Mouse (Mus musculus): ENCODE measurements around the gene Adamts17. TPM values are rescaled to one million over a fixed set of nuclear protein-coding genes. Genes with fewer than 3 reads are reported as not detected.
A peak's percentile ranks its signal among the peaks of the same experiment; 100 is the strongest.

The Adamts17 gene
- total RNA-seq, 2 experiments from 2014 or later, result 9.8 to 15.0 TPM

DNA sequence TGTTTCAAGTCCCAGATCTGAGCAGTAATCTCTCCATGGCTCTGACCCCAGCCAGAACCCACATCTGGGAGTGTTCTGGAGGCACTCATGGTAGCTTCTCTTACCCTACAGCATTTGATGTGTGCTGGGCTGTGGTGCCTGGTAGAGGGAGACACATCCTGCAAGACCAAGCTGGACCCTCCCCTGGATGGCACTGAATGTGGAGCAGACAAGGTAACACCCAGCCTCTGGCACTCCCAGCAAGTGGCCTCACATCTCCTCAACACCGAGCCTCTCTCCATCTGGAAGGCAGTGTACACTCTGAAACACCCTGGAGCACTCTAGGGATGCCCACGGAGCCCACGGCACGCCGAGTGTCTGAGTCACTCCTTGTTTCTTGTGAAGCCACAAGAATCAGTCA, 188.2 kb downstream of the Adamts17 start:
- DNase-seq (ENCODE audit: low spot score in 2 of 2), result no peak

DNA sequence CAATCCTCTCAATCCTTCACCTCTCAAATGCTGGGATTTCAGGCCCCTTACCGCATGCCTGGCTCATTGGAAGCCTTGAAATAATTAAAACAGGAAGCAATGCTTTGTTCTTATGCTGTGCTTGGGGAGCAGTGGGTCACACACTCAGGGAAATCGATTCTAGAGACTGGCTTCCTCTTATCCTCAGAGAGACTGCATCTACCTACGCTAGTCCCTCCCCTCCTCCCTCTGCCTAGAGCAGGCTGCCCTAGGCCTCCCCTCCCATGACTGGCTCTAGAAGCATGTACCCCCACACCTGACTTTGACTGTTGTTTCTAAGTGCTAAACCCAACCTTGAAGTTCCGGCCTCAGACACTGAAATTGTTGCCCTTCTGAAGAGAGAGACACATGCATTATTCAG, 189.4 kb downstream of the Adamts17 start:
- no peak for DNase-seq (ENCODE audit: low spot score in 2 of 2)

GRCm38 (mm10) chr7:67029481-67029880, 189.9 kb downstream of the Adamts17 start:
- no peak for DNase-seq (ENCODE audit: low spot score in 2 of 2)

- no peak for DNase-seq (ENCODE audit: low spot score in 2 of 2)
These were observed 191.7 kb downstream of the Adamts17 start for GRCm38 (mm10) chr7:67031284-67031683.

DNA sequence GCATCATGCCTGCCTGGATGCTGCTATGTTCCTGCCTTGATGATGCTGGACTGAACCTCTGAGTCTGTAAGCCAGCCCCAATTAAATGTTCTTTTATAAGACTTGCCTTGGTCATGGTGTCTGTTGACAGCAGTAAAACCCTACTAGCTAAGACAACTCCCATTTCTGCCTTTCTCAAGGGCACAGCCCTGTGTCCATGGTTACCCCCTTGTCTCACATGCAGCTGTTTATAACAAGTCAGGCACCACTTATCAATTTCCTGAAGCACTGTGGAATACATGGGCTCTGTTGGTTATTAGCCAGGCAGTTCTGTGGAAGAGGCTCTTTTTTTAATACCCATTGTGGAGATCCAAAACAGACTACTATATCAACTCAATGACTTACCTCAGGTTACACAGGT, 193.1 kb downstream of the Adamts17 start:
- no peak for DNase-seq (ENCODE audit: low spot score in 2 of 2)

GRCm38 (mm10) chr7:67034369-67034768, 194.8 kb downstream of the Adamts17 start:
- DNase-seq (ENCODE audit: low spot score in 2 of 2), result no peak

DNA sequence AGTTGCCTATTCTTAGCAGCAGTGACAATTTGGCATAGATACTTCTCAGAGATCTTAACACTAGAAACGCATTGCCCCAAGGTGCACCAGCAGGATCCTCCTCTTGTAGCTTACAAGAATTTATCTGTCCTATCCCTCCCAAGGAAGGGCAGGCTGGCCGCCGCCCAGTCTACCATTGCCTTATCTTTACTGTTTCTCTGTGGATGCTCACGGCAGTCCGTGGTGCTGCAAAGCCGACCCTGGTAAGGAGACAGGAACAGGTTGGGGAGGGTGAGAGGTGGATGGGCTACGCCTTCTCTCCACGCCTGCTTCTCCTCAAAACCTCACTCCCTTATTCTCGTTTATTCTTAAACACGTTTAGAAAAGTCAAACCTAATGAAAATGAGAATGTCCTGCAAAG, 195.7 kb downstream of the Adamts17 start:
- DNase-seq (ENCODE audit: low spot score in 2 of 2), result no peak

DNA sequence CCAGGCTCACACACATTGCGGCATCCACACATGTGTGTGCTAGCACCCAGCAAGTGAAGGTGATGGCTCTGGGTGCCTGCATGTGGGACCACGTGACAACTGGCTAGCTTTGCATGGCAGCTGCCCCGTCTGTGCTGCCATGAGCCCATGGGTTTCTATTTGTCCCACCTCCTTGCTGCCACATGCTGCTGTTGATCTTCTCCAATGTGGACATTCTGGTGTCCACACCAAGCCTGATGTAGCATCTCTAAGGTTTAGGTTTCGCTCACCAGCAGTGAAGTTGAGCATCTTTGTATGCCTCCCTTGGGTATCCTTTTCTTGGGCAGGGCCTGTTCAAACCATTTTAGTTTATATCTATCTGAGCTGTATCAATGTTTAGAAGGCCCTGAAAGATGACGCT, 196.1 kb downstream of the Adamts17 start:
- no peak for DNase-seq (ENCODE audit: low spot score in 2 of 2)

- DNase-seq (ENCODE audit: low spot score in 2 of 2), result no peak
These were observed 197.3 kb downstream of the Adamts17 start for GRCm38 (mm10) chr7:67036502-67037485.

GRCm38 (mm10) chr7:67037726-67038520, 198.4 kb downstream of the Adamts17 start:
- no peak for DNase-seq (ENCODE audit: low spot score in 2 of 2)

- no peak for DNase-seq (ENCODE audit: low spot score in 2 of 2)
These were observed 199.6 kb downstream of the Adamts17 start for GRCm38 (mm10) chr7:67039143-67039542.

GRCm38 (mm10) chr7:67039861-67040260, 200.3 kb downstream of the Adamts17 start:
- no peak for DNase-seq (ENCODE audit: low spot score in 2 of 2)

DNA sequence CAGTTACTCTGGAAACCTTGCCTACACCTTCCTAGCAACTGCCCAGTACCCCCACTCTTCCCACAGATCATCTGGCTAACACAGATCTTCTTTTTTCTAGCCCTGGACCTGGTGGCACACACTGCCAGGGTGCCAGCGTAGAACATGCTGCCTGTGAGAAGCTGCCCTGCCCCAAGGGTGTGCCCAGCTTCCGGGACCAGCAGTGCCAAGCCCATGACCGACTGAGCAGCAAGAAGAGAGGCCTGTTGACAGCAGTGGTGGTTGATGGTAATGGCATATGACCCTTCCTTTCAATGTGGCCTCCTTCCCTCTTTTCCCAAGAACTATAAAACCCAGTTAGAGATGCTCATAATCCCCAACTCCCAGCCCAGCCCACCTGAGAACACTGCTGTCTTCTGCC, 202.2 kb downstream of the Adamts17 start:
- no peak for DNase-seq (ENCODE audit: low spot score in 2 of 2)

DNA sequence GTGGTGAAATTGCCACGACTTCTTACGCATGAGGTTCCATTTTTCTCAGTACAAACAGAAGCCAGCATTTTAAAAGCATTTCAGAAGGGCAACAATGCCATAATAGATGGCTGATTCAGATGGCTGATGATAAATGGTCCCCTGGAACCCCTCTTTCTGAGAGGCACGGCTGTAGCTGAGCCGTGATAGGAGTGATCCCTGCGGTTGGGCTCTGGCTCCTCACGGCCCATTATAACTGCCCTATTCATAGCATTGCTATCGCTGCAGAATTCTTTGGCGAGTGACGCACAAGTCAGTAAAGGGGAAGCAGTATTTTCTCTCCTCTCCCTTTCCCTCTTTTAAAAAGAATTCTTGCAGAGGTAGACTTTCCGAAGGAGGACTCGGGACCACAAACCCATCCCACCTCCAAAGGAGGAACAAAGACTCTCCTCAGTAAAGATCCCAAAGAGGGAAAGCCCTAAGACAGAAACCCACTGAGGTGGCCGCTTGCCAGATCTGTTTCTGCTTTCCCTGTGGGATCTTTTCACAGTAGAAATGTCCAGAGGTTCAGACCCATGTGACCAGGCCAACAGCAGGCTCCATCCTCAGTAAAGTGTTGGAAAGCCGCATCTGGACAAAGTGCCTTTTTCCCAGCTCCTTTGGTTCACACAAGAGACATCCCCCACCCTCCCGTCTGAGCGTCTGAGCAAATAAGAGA, 204.7 kb downstream of the Adamts17 start:
- no peak for DNase-seq (ENCODE audit: low spot score in 2 of 2)

- DNase-seq (ENCODE audit: low spot score in 2 of 2), result no peak
These were observed 205.7 kb downstream of the Adamts17 start for GRCm38 (mm10) chr7:67045202-67045601.

- no peak for DNase-seq (ENCODE audit: low spot score in 2 of 2)
These were observed 209.7 kb downstream of the Adamts17 start for GRCm38 (mm10) chr7:67049206-67049605.

DNA sequence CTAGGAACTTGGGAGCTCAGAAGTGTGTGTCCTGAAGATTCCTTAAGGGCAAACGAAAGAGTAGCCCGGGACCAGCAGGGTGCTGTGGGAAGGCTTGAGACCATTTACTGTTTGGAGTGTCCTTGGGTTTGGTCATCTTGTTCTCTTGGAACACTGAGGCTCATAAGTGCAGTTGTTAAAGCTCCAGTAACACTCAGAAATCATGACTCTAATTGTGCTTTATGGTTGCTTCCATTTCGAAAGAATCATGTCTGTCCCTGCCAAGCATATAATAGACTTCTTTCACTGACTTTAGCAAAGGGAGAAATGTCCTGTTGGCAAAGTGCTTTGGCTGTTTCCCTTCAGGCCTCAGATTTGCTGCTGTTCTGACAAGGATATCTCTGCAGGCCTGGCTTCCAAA, 210.9 kb downstream of the Adamts17 start:
- no peak for DNase-seq (ENCODE audit: low spot score in 2 of 2)

GRCm38 (mm10) chr7:67051089-67051718, 211.7 kb downstream of the Adamts17 start:
- no peak for DNase-seq (ENCODE audit: low spot score in 2 of 2)

DNA sequence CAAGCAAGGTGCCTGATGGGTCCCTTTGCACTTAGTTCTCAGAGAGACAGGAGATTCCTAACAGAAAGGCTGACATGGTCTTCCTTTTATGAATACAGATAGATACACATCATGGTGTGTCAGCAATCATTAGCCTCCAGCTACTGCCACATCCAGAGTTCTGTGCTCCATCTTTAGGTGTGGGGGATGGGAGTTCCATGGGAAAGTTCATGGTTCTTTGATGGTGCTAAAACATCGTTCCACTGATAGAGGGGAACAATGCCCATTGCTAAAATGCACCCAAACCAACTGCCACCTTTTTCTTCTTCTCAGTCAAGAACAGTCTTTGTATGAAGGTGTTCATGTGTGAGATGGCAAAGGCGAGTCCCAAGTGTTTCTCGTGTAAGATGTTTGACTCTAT, 215.3 kb downstream of the Adamts17 start:
- no peak for DNase-seq (ENCODE audit: low spot score in 2 of 2)

- no peak for DNase-seq (ENCODE audit: low spot score in 2 of 2)
These were observed 216.0 kb downstream of the Adamts17 start for GRCm38 (mm10) chr7:67055510-67055909.

DNA sequence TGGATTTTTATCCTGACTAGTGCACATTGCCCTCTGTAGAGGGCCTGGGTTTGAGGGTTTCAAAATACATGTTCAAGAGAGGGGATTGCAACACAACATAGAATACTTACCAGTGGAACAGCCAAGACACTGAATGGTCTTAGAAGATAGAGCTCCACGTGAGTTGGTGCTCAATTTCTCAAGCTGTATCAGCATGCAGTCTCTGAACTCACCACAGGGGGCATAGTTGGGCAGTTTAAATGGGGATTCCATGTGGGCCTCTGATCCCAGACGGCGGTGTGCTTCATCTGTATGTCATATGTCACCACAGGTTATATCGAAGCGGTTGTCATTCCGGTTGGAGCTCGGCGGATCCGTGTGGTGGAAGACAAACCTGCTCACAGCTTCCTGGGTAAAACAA, 222.2 kb downstream of the Adamts17 start:
- DNase-seq (ENCODE audit: low spot score in 2 of 2), result peak; percentile 37 to 43
